Mouse (Mus musculus) thymus, postnatal 4 days (tissue): ENCODE data around the gene Majin.

Experiments
- DNase-seq: peaks from one replicate; pipeline ENCODE4 v3.0.0; 2021

Majin gene

DNA sequence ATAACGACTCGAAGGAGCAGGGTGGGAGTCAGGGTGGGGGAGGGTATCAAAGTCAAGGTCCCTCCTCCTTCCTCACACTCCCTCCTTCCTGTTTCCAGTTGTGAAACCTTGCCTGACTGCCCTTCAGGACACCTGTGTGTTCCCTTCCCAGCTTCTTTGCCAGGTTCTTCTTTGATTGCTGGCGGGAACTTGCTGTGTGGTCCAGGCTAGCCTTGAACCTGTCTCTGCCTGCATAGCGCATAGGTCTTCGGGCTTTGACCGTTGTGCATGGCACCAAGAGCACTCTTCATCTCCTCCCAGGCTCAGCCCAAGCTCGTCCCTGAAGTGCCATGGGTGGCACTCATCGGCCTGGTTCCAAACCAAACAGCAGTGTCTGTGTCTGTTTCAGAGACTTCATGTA lies 80.8 kb downstream of the Majin start:
- DNase-seq, result no peak

DNA sequence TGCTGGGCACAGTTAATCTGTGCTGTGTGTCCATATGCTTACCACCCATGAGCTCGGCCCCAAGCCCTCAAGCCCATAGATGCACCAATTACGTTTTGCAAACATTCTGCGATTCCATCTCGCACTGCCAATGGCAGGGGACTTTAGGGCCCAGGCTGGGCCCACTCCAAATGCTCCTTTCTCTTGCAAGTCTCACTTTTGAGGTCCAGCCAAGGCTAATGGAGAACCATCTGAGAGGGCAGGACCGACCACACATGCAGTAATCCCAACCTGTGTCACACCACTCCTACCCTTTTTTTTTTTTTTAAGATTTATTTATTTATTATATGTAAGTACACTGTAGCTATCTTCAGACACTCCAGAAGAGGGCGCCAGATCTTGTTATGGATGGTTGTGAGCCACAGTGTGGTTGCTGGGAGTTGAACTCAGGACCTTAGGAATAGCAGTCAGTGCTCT lies 81.6 kb downstream of the Majin start:
- no peak for DNase-seq

DNA sequence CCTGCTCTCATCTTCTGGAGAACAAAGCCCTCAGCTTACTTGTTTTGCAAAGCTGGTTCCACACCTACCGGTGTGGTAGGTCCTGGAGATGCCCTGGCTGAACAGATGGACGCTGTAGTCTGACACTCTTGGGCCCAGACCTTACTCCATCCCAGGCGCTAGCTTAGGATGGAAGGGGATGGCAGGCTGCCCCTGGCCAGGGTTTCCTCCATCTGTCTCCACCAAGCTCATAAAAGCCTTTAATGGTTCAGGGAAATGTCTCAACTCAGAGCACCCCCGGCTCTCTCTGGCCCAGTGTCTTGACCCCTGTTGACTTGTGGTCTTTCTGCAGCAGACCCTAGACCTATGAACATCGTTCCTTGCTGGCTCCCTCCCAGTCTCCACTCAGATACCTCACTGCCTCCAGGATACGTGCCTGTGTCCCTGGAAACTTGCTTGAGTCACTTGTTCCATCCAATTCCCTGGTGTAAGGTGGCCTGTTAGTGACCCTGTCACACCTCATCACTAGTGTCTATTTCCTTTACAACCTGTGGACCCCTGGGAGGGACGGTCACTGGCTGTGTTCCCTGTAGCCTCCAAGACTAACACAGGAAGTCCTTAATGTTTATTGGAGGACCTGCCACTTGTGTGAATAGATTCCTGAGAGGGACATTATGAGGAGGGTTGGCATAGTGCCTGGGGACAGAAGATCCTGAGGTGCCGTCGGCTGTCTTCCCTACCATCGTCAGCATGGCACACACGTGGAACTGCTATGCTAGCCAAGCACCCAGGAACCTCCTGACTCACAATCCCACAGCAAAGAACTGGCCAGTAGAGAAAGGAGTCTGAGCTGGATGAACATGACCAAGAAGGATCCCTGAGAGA lies 83.3 kb downstream of the Majin start:
- DNase-seq, result no peak

DNA sequence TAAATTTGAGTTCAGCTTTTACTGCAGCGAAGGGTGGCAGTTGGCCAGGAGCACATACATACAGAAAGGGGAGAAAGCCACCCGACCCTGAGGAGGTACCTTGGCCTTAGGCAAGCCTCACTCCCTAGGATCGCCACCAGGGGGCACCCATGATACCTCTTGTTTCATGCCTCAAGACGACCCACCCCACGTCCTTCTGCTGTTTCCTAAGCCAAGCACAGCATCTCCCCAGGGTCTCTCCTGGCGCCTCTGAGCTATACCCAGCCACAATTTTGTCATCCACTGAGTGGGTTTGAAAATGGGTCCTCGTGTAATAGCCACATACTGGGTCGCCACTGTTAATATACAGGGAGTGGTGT lies 84.0 kb downstream of the Majin start:
- DNase-seq, result peak; percentile 95

DNA sequence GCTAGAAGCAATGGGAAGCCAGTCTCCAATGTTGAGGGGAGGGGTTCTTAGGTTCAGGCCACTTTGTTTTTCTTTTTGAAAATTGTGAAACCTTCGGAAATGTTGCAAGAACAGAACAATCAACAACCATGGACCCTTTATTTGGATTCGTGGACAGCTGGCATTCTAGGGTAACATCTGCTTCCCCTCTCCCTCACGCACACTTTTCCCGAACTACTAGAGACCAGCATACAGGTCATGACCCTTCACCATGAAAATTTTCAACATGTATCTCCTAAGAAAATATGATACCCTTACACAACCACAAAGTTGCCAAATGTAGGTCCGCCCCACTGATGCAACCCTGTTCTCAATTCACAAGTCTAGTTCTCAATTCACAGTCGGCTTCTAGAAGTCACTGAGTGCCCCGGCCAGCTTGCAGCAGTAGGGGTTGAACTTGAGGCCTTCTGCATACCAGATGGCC lies 84.5 kb downstream of the Majin start:
- no peak for DNase-seq

DNA sequence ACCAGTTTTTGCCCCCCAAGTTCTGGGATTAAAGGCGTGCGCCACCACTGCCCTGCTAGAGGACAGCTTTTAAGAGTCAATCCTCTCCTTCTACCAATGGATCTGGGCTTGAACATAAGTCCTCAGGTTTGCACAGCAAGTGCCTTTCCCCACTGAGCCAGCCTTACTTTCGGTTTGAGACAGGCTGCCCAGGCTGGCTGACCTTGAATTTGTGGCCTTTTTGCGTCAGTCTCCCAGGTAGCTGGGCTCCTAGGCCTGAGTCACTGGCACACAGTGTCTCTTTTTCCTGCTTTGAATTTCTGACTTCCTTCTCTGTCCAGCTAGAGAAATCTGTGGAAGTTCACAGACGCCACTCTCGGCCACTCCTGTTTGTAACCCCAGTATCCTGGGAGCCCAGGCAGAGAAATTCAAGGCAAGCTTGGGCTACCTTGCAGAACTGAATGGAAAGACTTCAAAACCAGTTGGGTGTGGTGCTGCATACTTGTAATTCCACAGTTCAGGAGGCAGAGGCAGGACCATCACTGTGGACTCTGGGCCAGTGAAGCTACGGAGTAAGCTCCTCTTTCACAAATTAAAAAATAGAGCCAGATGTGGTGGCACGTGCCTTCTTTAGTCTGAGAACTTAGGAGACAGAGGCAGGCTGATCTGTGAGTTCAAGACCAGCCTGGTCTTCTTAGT lies 85.7 kb downstream of the Majin start:
- DNase-seq, result no peak

DNA sequence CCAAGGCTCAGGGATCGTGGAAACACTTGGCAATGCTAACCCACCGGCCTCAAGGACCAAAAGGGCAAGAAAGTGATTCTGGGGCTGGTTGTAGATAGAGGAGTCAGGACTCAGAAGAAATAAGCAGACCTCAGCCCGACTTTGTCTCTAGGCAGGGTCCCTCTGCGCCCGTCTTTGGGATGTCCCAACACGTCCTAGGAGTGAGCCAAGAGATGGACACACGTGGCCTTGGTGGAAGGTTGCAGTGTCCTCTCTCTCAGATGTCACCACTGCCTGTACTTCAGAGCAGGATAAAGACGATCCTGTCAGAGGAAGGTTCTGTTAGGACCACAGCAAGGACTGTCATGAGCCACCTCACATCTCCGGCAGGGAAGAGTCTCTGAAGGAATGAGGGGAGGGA lies 86.5 kb downstream of the Majin start:
- no peak for DNase-seq

DNA sequence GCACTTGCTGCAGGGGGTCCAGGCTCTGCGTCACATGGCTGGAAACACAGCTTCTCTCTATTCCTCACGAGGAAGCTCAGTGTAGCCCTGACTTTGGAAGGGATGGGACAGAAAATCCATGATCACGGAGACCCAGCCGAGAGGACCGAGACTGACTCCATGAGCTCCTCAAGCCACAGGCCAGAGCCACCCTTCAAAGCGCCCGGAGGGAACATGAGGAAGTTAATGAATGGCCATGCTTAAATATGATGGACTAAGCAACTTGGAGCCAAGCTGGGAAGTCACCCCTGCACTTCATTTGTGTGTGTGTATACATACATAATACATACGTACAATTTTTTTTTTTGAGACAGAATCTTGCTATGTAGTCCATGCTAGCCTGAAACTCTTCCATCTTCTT lies 87.0 kb downstream of the Majin start:
- no peak for DNase-seq

DNA sequence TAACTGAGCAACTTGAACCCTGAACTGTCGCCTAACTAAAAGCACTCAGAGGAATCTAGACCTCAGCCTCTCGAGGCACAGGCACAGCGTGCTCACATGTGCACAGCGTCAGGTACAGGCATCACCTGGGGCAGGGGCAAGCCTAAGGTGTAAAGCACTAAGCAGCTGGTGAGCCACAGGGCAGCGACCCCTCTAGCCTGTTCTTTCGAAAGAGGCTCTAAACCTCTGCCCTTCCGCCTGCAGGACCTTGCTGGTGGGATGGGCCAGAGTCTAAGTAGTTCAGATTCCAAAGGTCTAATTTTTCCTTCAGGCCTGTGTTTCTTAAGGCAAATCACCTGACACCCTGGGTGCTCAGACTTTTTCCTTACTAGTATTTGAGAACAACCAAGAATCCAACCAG lies 87.9 kb downstream of the Majin start:
- DNase-seq, result no peak

DNA sequence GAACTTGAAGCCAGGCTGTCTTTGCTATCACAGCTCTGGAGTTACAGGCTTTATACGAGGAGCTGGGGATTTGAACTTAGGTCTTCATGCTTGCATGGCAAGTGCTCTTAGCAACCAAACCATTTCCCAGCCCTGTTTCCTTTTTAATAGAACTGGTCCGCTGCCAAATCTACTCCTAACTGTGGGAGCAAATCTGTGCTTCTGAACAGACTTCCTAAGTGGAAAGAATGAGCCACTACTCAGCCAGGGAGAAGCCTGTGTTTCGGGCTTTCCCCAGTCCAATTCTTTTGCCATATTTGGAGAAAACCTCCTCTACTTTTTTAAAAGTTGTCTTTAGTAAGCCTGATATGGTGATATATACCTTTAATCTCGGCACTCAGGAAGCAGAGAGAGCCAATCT lies 88.5 kb downstream of the Majin start:
- DNase-seq, result no peak

DNA sequence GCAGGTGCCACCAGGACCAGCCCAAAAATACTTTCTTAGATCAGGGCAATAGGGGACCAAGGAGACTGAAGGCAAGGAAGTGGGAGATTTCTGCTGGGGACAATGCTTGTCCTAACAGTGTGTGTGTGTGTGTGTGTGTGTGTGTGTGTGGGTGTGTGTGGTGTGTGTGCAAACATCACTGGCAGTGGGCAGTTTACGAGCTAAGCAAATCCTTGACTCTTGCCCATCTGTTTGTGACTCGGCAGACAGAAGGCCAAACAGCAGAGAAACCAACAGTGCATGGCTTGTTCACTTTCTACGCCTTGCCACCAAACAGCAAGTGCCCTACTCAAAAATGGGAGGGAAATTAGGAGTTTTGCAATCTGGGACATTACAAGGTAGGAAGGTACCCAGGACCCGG lies 89.4 kb downstream of the Majin start:
- no peak for DNase-seq
